Mouse (Mus musculus) E14TG2a.4 (cell line): ENCODE measurements around the gene Ddx51.

Experiments
- CTCF ChIP-seq: conservative IDR thresholded peaks from 2 replicates; pipeline ENCODE4 v1.5.1; 2014; ENCODE audit warnings: low read length
- NANOG ChIP-seq: IDR thresholded peaks from 2 replicates; pipeline ENCODE4 v1.6.1; 2014; ENCODE audit warnings: borderline replicate concordance, low read length, mixed read lengths

DNA sequence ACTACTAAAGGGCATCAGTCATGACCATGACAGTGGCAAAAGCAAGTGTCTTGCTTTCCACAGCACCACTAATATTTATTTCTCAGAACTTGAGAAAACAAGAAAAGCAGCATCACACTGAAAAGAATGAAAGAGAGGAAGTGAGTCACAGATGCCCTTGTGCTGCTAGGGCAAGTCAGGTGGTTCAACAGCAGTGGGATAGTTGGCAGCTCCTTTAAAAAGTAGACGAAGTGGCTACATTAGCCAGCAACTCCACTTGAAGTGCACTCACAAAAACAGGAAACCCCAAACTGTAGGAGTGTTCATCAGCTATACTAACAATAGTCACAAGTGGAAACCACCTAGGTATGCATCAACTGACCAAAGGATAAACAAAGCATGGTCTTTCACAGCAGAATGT is 50.8 kb downstream of the Ddx51 start:
- TF ChIP-seq CTCF (no peak), NANOG (no peak)
